Mouse (Mus musculus): ENCODE measurements around the gene Gm17657. TPM values are rescaled to one million over a fixed set of nuclear protein-coding genes. Genes with fewer than 3 reads are reported as not detected.
"Not testable (repeated sequence)": the region's sequence is repeated elsewhere in the genome, so short reads cannot be mapped to it uniquely, and the experiment has no call there.

Gene Gm17657
- polyA plus RNA-seq, 1 experiment from 2014 or later, result not detected

DNA sequence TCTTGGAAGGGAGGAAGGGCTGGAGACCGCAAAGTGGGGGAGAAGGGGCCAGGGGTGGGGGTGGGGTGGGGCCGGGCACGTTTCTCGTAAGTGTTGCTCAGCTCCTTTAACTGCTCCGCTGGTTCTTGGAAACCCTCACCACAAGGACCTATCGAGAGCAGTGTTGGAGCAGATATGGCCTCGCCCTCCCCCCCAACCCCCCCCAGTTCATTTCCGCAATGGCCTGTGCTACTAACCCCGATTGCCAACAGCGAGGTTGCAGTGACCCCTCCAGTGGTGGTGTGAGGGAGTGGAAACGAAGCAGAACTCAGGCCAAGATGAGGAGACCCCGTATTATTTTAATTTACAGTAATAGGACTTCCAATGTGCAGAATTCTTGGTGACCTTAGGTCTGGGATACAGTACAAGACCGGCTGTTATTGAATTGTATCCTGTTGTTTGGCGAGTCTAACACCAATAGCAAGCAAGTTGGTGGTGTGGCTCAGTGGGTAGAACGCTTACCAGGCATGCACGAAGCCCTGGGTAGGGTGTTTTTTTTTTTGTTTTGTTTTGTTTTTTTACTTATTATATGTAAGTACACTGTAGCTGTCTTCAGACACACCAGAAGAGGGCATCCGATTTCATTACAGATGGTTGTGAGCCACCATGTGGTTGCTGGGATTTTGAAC lies 48.5 kb downstream of the Gm17657 start:
- no peaks in the 10 kb centered on the region for H3K27me3 ChIP-seq (ENCODE audit: control insufficient read depth, insufficient read depth, low read length)
- H3K4me2 ChIP-seq (ENCODE audit: low read length), result no peak overlapping the region
- H3K9me3 ChIP-seq (ENCODE audit: control insufficient read depth, low read length), result no peaks in the 10 kb centered on the region
- H3K27ac ChIP-seq (replicated peaks in 1 of 2; ENCODE audit: control insufficient read depth in 1 of 2, insufficient read depth in 1 of 2, low read depth in 2 of 2, low read length in 2 of 2), result no peak overlapping the region
- 69% methylated on average over 17 of the region's 17 CpGs for WGBS
- peaks cover 6 to 10% of the 10 kb centered on the region in 2 experiments; a peak in 3 of 4 replicates for H3K4me1 ChIP-seq (ENCODE audit: control insufficient read depth in 2 of 2, insufficient read depth in 2 of 2, low read length in 2 of 2)
- no peak overlapping the region for H3K9ac ChIP-seq (ENCODE audit: low read length)
- no peak overlapping the region for H3K4me3 ChIP-seq (ENCODE audit: control insufficient read depth in 1 of 2, insufficient read depth in 1 of 2, low read depth in 1 of 2, low read length in 2 of 2)
- no peak for ATAC-seq (ENCODE audit: insufficient number of reproducible peaks, insufficient read depth, low FRiP score, low read depth)
- peaks cover 4% of the 10 kb centered on the region for H3K36me3 ChIP-seq (ENCODE audit: control insufficient read depth, insufficient read depth, low read length)

GRCm38 (mm10) chr17:29500243-29500740 lies 49.1 kb downstream of the Gm17657 start:
- H3K27ac ChIP-seq (replicated peaks in 1 of 2; ENCODE audit: control insufficient read depth in 1 of 2, insufficient read depth in 1 of 2, low read depth in 2 of 2, low read length in 2 of 2), result no peak overlapping the region
- no peak overlapping the region for H3K4me2 ChIP-seq (ENCODE audit: low read length)
- H3K9ac ChIP-seq (ENCODE audit: low read length), result no peak overlapping the region
- 79% methylated on average over 7 of the region's 7 CpGs for WGBS
- no peaks in the 10 kb centered on the region for H3K27me3 ChIP-seq (ENCODE audit: control insufficient read depth, insufficient read depth, low read length)
- peaks cover 6 to 10% of the 10 kb centered on the region in 2 experiments; a peak in 3 of 4 replicates for H3K4me1 ChIP-seq (ENCODE audit: control insufficient read depth in 2 of 2, insufficient read depth in 2 of 2, low read length in 2 of 2)
- H3K4me3 ChIP-seq (ENCODE audit: control insufficient read depth in 1 of 2, insufficient read depth in 1 of 2, low read depth in 1 of 2, low read length in 2 of 2), result no peak overlapping the region
- no peaks in the 10 kb centered on the region for H3K9me3 ChIP-seq (ENCODE audit: control insufficient read depth, low read length)
- peaks cover 4% of the 10 kb centered on the region for H3K36me3 ChIP-seq (ENCODE audit: control insufficient read depth, insufficient read depth, low read length)
- ATAC-seq (ENCODE audit: insufficient number of reproducible peaks, insufficient read depth, low FRiP score, low read depth), result no peak

DNA sequence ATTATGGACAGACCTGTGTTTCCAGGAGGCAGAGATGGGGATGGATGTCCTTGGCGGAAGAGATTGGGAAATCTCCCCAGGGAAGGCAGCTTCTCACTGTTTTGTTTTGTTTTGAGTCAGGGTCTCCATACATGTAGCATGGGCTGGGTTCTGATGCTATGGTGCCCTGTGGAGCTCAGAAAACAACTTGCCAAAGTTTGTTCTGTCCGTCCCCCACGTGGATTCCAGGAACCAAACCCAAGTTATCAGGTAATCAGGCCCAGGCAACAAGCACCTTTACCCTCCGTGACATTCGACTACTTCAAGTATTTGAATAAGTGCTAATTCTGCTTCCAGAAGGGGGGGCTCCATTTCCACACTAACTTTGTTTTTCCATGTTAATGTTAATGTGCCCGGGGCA lies 49.9 kb downstream of the Gm17657 start:
- Histone ChIP-seq H3K9me3 (ENCODE audit: control insufficient read depth, low read length) (no peaks in the 10 kb centered on the region), H3K27me3 (ENCODE audit: control insufficient read depth, insufficient read depth, low read length) (no peaks in the 10 kb centered on the region), H3K9ac (ENCODE audit: low read length) (no peak overlapping the region), H3K27ac (replicated peaks in 1 of 2; ENCODE audit: control insufficient read depth in 1 of 2, insufficient read depth in 1 of 2, low read depth in 2 of 2, low read length in 2 of 2) (no peak overlapping the region), H3K36me3 (ENCODE audit: control insufficient read depth, insufficient read depth, low read length) (peaks cover 11% of the 10 kb centered on the region), H3K4me3 (ENCODE audit: control insufficient read depth in 1 of 2, insufficient read depth in 1 of 2, low read depth in 1 of 2, low read length in 2 of 2) (no peak overlapping the region), H3K4me2 (ENCODE audit: low read length) (no peak overlapping the region), H3K4me1 (ENCODE audit: control insufficient read depth in 2 of 2, insufficient read depth in 2 of 2, low read length in 2 of 2) (peaks cover 6 to 10% of the 10 kb centered on the region in 2 experiments; a peak in 3 of 4 replicates)
- no peak for ATAC-seq (ENCODE audit: insufficient number of reproducible peaks, insufficient read depth, low FRiP score, low read depth)
- 68% methylated on average over 6 of the region's 6 CpGs for WGBS

DNA sequence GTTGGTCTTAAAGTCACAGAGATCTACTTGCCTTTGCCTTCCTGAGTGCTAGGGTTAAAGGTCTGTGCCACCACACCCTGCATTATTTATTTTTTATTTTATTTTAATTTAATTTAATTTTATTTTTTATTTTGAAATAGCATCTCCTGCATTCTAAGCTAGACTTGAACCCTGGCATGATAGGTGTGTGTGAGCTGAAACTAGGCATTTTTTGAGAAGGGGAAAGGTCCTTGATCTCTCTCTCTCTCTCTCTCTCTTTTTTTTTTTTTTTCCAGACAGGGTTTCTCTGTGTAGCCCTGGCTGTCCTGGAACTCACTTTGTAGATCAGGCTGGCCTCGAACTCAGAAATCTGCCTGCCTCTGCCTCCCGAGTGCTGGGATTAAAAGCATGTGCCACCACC lies 50.5 kb downstream of the Gm17657 start:
- not testable (repeated sequence) for ATAC-seq (ENCODE audit: insufficient number of reproducible peaks, insufficient read depth, low FRiP score, low read depth); H3K27ac ChIP-seq (replicated peaks in 1 of 2; ENCODE audit: control insufficient read depth in 1 of 2, insufficient read depth in 1 of 2, low read depth in 2 of 2, low read length in 2 of 2); H3K4me3 ChIP-seq (ENCODE audit: control insufficient read depth in 1 of 2, insufficient read depth in 1 of 2, low read depth in 1 of 2, low read length in 2 of 2); H3K4me2 ChIP-seq (ENCODE audit: low read length); H3K9me3 ChIP-seq (ENCODE audit: control insufficient read depth, low read length); H3K9ac ChIP-seq (ENCODE audit: low read length); H3K27me3 ChIP-seq (ENCODE audit: control insufficient read depth, insufficient read depth, low read length)
- Histone ChIP-seq H3K36me3 (ENCODE audit: control insufficient read depth, insufficient read depth, low read length) (peaks cover 17% of the 10 kb centered on the region), H3K4me1 (ENCODE audit: control insufficient read depth in 2 of 2, insufficient read depth in 2 of 2, low read length in 2 of 2) (peaks cover 6 to 10% of the 10 kb centered on the region in 2 experiments; a peak in 3 of 4 replicates)
- 81% methylated on average over 2 of the region's 2 CpGs for whole genome bisulfite sequencing

GRCm38 (mm10) chr17:29498028-29498427 lies 51.4 kb downstream of the Gm17657 start:
- H3K36me3 ChIP-seq (ENCODE audit: control insufficient read depth, insufficient read depth, low read length), result peaks cover 23% of the 10 kb centered on the region
- no peak overlapping the region for H3K9ac ChIP-seq (ENCODE audit: low read length)
- no peak overlapping the region for H3K4me2 ChIP-seq (ENCODE audit: low read length)
- no peak overlapping the region for H3K27ac ChIP-seq (replicated peaks in 1 of 2; ENCODE audit: control insufficient read depth in 1 of 2, insufficient read depth in 1 of 2, low read depth in 2 of 2, low read length in 2 of 2)
- no peak overlapping the region for H3K4me3 ChIP-seq (ENCODE audit: control insufficient read depth in 1 of 2, insufficient read depth in 1 of 2, low read depth in 1 of 2, low read length in 2 of 2)
- ATAC-seq (ENCODE audit: insufficient number of reproducible peaks, insufficient read depth, low FRiP score, low read depth), result no peak
- no peaks in the 10 kb centered on the region for H3K9me3 ChIP-seq (ENCODE audit: control insufficient read depth, low read length)
- 30% methylated on average over 4 of the region's 4 CpGs for WGBS
- H3K27me3 ChIP-seq (ENCODE audit: control insufficient read depth, insufficient read depth, low read length), result no peaks in the 10 kb centered on the region
- peaks cover 2 to 12% of the 10 kb centered on the region in 2 experiments; a peak in 2 of 4 replicates for H3K4me1 ChIP-seq (ENCODE audit: control insufficient read depth in 2 of 2, insufficient read depth in 2 of 2, low read length in 2 of 2)

DNA sequence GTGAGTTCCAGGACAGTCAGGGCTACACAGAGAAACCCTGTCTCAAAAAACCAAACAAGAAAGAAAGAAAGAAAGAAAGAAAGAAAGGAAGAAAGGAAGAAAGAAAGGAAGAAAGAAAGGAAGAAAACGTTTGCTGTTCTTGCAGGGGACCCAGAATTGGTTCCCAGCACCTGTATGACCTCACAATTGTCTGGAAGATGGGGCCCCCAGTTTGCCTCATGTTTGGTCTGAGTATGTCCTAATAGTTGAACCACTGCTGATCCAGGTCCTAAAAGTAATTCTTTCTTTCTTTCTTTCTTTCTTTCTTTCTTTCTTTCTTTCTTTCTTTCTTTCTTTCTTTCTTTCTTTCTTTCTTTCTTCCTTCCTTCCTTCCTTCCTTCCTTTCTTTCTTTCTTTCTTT lies 52.0 kb downstream of the Gm17657 start:
- H3K27me3 ChIP-seq (ENCODE audit: control insufficient read depth, insufficient read depth, low read length); H3K4me2 ChIP-seq (ENCODE audit: low read length); ATAC-seq (ENCODE audit: insufficient number of reproducible peaks, insufficient read depth, low FRiP score, low read depth); H3K4me1 ChIP-seq (ENCODE audit: control insufficient read depth in 2 of 2, insufficient read depth in 2 of 2, low read length in 2 of 2); H3K9me3 ChIP-seq (ENCODE audit: control insufficient read depth, low read length); H3K4me3 ChIP-seq (ENCODE audit: control insufficient read depth in 1 of 2, insufficient read depth in 1 of 2, low read depth in 1 of 2, low read length in 2 of 2); H3K27ac ChIP-seq (replicated peaks in 1 of 2; ENCODE audit: control insufficient read depth in 1 of 2, insufficient read depth in 1 of 2, low read depth in 2 of 2, low read length in 2 of 2); H3K9ac ChIP-seq (ENCODE audit: low read length): not testable (repeated sequence)
- peaks cover 23% of the 10 kb centered on the region for H3K36me3 ChIP-seq (ENCODE audit: control insufficient read depth, insufficient read depth, low read length)
- WGBS, result 57% methylated on average over 1 of the region's 1 CpGs

- Histone ChIP-seq H3K4me1 (ENCODE audit: control insufficient read depth in 2 of 2, insufficient read depth in 2 of 2, low read length in 2 of 2) (peaks cover 0 to 8% of the 10 kb centered on the region in 2 experiments; a peak in 2 of 4 replicates), H3K4me2 (ENCODE audit: low read length) (no peak overlapping the region), H3K9me3 (ENCODE audit: control insufficient read depth, low read length) (no peaks in the 10 kb centered on the region), H3K27me3 (ENCODE audit: control insufficient read depth, insufficient read depth, low read length) (no peaks in the 10 kb centered on the region), H3K36me3 (ENCODE audit: control insufficient read depth, insufficient read depth, low read length) (peaks cover 23% of the 10 kb centered on the region), H3K4me3 (ENCODE audit: control insufficient read depth in 1 of 2, insufficient read depth in 1 of 2, low read depth in 1 of 2, low read length in 2 of 2) (no peak overlapping the region), H3K9ac (ENCODE audit: low read length) (no peak overlapping the region), H3K27ac (replicated peaks in 1 of 2; ENCODE audit: control insufficient read depth in 1 of 2, insufficient read depth in 1 of 2, low read depth in 2 of 2, low read length in 2 of 2) (no peak overlapping the region)
- 89% methylated on average over 3 of the region's 3 CpGs for WGBS
- no peak for ATAC-seq (ENCODE audit: insufficient number of reproducible peaks, insufficient read depth, low FRiP score, low read depth)
These were observed 52.4 kb downstream of the Gm17657 start for GRCm38 (mm10) chr17:29497071-29497354.
